Mouse (Mus musculus) stomach, embryonic 15.5 days (tissue): ENCODE measurements around the gene Map7. TPM values are rescaled to one million over a fixed set of nuclear protein-coding genes. Genes with fewer than 3 reads are reported as not detected.

Experiments
- ATAC-seq: fragments of 200-750 bp; cut with Nextera tagmentation; 2 replicates; pipeline ENCODE4 v1.8.0; 2017; ENCODE audit warnings: low read depth, moderate number of reproducible peaks, moderate TSS enrichment; ENCODE audit not compliant: insufficient read depth, low FRiP score
- H3K27ac ChIP-seq: fragments of 300-500 bp; sonication (generic); 2 replicates; pipeline ENCODE4 v1.5.1; 2015; ENCODE audit warnings: mild to moderate bottlenecking, inconsistent platforms
- H3K27me3 ChIP-seq: fragments of 300-500 bp; sonication (generic); replicated peaks from 2 replicates; pipeline ENCODE4 v1.6.1; 2015; ENCODE audit warnings: inconsistent platforms
- H3K36me3 ChIP-seq: fragments of 300-500 bp; sonication (generic); 2 replicates; pipeline ENCODE4 v1.6.1; 2015; ENCODE audit warnings: inconsistent platforms
- H3K4me1 ChIP-seq: fragments of 300-500 bp; sonication (generic); 2 replicates; pipeline ENCODE4 v1.6.1; 2015; ENCODE audit warnings: inconsistent platforms
- H3K4me2 ChIP-seq: fragments of 300-500 bp; sonication (generic); 2 replicates; pipeline ENCODE4 v1.6.1; 2015; ENCODE audit warnings: mild to moderate bottlenecking, inconsistent platforms
- H3K4me3 ChIP-seq: fragments of 300-500 bp; sonication (generic); replicated peaks from 2 replicates; pipeline ENCODE4 v1.5.1; 2015; ENCODE audit warnings: inconsistent platforms
- H3K9ac ChIP-seq: fragments of 300-500 bp; sonication (generic); 2 replicates; pipeline ENCODE4 v1.6.1; 2015; ENCODE audit warnings: inconsistent platforms
- H3K9me3 ChIP-seq: fragments of 300-500 bp; sonication (generic); 2 replicates; pipeline ENCODE4 v1.6.1; 2016; ENCODE audit warnings: inconsistent platforms
- WGBS: fragments of 180-500 bp; shearing (Covaris S2); methylation state at CpG from one replicate; pipeline ENCODE4 v1.1.7; 2015; 5-methylcytosine and 5-hydroxymethylcytosine counted together
- polyA plus RNA-seq: library from polyadenylated mRNA; unstranded; fragments of >200 nt; fragmentation: Nextera tagmentation; extraction: Ambion mirVana; gene quantifications from 2 replicates; pipeline ENCODE4 v1.2.1, GENCODE M21; 2015

Map7 gene
- polyA plus RNA-seq, 1 experiment from 2014 or later = 21.2 TPM

DNA sequence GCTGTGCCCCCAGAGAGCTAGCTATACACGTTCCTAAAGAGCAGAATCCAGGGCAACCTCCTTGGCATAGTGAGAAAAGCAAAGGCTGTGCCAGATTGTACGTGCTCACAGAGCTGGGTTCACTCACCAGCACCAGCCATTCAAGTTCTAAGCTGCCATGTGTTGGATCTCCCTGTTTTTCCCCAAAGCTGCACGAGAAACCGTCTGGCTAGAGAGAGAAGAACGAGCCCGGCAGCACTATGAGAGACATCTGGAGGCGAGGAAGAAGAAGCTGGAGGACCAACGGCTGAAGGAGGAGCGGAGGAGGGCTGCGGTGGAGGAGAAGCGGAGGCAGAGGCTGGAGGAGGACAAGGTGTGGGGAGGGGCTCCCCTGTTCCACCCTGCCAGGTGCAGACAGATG is 96.8 kb downstream of the Map7 start:
- Histone ChIP-seq H3K4me3 (no peak overlapping the region), H3K4me2 (no peak overlapping the region), H3K9ac (no peak overlapping the region), H3K27me3 (no peaks in the 10 kb centered on the region), H3K27ac (no peak overlapping the region), H3K9me3 (no peaks in the 10 kb centered on the region), H3K4me1 (no peaks in the 10 kb centered on the region), H3K36me3 (no peaks in the 10 kb centered on the region)
- WGBS = 80% methylated on average over 11 of the region's 11 CpGs
- ATAC-seq = no peak

DNA sequence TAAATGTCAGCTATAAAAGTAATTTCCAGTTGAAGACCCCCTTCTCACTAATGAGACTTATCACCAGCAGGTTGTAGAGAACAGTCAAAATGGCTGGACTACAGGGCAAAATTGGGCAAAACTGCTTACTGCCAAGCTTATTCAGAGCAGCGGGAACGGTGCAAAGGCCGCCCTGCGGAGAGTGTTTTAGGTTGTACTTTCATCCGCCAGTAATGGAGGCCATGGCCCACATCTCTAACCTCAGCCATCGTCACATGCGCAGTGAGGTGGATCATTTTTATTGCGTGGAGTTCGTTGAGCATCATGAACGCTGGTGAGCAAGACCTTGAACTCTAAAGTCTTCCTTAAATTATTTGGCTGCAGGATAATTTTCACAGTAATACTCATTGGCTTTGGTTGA is 100.8 kb downstream of the Map7 start:
- WGBS = 95% methylated on average over 10 of the region's 10 CpGs
- H3K9me3 ChIP-seq = no peaks in the 10 kb centered on the region

DNA sequence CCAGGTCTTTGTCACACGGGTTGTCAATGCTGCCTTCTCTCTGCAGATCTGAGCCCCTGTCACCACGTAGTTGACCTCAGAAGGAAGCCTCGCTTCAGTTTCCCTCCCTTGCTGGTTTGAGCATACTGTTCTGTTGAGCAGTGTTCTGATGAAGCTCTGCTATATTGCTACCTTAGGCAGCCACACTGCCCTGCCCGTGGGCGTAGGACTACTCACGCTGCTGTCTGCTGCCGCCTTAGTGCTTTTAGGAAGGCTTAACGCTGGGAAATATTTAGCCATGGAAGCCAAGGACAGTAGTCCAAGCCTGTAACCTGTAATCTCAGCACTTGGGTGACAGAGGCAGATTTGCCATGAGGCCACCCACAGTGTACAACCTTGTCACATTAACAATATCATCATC is 107.3 kb downstream of the Map7 start:
- Histone ChIP-seq H3K9me3 (no peaks in the 10 kb centered on the region), H3K4me2 (no peak overlapping the region), H3K36me3 (no peaks in the 10 kb centered on the region), H3K27ac (no peak overlapping the region), H3K4me1 (no peaks in the 10 kb centered on the region), H3K4me3 (no peak overlapping the region), H3K9ac (no peak overlapping the region), H3K27me3 (no peaks in the 10 kb centered on the region)
- no peak for ATAC-seq
- WGBS = 80% methylated on average over 8 of the region's 8 CpGs

More for the DNA sequence above, 100.8 kb downstream of the Map7 start:
- no peak overlapping the region for H3K27ac ChIP-seq
- H3K27me3 ChIP-seq = no peaks in the 10 kb centered on the region
- no peak for ATAC-seq
- H3K4me1 ChIP-seq = no peaks in the 10 kb centered on the region
- no peak overlapping the region for H3K4me3 ChIP-seq
- H3K4me2 ChIP-seq = no peak overlapping the region
- no peaks in the 10 kb centered on the region for H3K36me3 ChIP-seq
- H3K9ac ChIP-seq = no peak overlapping the region

- Histone ChIP-seq H3K4me1 (no peaks in the 10 kb centered on the region), H3K36me3 (no peaks in the 10 kb centered on the region), H3K27ac (no peak overlapping the region), H3K27me3 (no peaks in the 10 kb centered on the region), H3K4me2 (no peak overlapping the region), H3K4me3 (no peak overlapping the region), H3K9me3 (no peaks in the 10 kb centered on the region), H3K9ac (no peak overlapping the region)
- no peak for ATAC-seq
- 86% methylated on average over 14 of the region's 14 CpGs for WGBS
These were observed 108.9 kb downstream of the Map7 start for GRCm38 (mm10) chr10:20257054-20257643.

DNA sequence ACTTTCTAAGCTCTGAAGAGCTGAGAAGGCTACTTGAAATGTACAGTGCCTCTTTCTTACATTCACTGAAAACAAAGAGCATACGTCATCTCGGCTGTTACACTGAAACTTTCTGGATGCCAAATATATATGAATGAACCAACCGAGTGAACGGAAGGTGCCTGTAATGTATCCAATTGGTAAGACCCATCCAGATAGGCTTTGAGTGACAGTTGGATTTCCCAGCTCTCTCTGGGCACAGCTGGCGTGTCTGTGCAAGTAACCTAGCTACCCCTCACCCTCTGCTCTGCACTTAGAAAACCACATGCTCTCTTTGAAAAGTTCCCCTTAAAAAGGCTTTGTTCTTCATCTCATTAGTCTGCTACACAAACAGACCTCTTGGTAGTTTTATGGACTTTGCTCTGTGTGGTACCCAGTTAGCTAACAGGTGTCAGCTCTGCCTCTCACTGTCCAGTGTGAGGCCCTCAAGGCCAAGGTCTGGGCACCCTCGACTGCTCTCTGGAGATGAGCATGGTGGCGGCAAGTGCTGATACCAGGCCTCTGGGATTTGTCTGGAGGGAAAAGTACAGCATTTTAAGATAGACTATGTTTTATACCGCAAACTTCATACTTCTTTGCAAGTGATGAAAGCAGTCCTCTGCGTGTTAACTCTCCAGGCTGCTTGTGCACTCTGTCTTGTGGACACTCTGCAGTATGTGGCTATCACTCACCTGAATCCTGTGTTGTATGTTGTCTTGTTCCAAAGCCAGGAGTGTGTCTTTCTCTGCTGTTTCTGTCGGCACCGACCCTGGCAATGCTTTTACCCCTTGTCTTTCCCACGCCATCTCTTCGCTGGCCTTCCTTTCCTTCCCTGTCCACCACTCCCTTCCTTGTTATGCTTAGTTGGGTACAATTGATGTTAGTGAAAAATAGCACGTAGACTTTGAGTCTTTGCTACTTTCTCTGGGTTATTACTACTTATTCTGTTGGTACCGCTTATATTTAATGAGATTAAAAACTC is 109.8 kb downstream of the Map7 start:
- H3K27ac ChIP-seq = no peak overlapping the region
- ATAC-seq = no peak; the same call in 1 of the 2 replicates
- whole genome bisulfite sequencing = 84% methylated on average over 15 of the region's 15 CpGs
- no peak overlapping the region for H3K4me2 ChIP-seq
- no peaks in the 10 kb centered on the region for H3K27me3 ChIP-seq
- H3K9me3 ChIP-seq = no peaks in the 10 kb centered on the region
- H3K4me3 ChIP-seq = no peak overlapping the region
- no peak overlapping the region for H3K9ac ChIP-seq
- no peaks in the 10 kb centered on the region for H3K36me3 ChIP-seq
- no peaks in the 10 kb centered on the region for H3K4me1 ChIP-seq

DNA sequence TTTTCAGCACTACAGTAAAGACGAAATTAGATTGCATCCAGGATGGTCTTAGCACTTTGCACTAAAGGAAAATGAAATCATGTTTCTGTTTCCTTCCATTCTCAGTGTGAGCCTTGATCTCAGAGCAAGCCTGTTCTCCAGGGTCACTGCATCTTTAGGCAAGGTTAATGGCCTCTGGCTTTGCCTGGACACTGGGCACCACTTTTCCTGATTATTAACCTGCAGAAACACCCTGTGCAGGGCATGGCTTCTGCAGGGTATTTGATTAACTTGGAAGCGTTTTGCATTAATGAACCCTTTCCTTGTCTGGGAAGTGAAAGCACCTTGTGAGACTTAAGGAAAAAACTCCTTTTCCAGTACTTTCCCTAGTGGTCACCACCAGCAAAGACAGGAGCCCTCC is 111.2 kb downstream of the Map7 start:
- no peaks in the 10 kb centered on the region for H3K4me1 ChIP-seq
- H3K4me2 ChIP-seq = no peak overlapping the region
- ATAC-seq = no peak
- no peak overlapping the region for H3K9ac ChIP-seq
- 91% methylated on average over 2 of the region's 2 CpGs for WGBS
- no peak overlapping the region for H3K27ac ChIP-seq
- H3K9me3 ChIP-seq = no peaks in the 10 kb centered on the region
- no peaks in the 10 kb centered on the region for H3K36me3 ChIP-seq
- H3K27me3 ChIP-seq = no peaks in the 10 kb centered on the region
- H3K4me3 ChIP-seq = no peak overlapping the region

GRCm38 (mm10) chr10:20262896-20263295 is 114.6 kb downstream of the Map7 start:
- Histone ChIP-seq H3K4me1 (no peaks in the 10 kb centered on the region), H3K4me2 (no peak overlapping the region), H3K36me3 (no peaks in the 10 kb centered on the region), H3K9me3 (no peaks in the 10 kb centered on the region), H3K4me3 (no peak overlapping the region), H3K27me3 (no peaks in the 10 kb centered on the region), H3K9ac (no peak overlapping the region), H3K27ac (no peak overlapping the region)
- WGBS = 83% methylated on average over 6 of the region's 6 CpGs
- no peak for ATAC-seq

DNA sequence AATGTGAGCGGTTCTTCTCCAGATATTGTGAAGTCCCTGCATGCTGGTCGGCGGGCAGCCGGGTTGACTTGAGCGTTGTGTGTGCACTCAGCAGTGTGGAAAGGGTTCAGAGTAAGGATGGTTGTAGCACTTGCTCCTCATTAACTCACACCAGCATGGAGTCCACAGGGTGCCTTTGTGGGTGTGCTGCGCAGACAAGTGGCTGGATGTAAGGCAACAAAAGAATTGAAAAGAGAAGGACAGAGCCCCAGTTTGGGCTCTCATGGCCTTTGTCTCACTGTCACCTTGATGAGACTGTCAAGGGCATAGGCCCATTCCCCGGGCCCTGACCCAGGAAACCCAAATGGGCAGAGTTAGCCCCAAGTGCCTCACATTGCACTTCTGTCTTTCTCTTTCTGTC is 116.2 kb downstream of the Map7 start:
- Histone ChIP-seq H3K27me3 (no peaks in the 10 kb centered on the region), H3K36me3 (no peaks in the 10 kb centered on the region), H3K4me1 (no peaks in the 10 kb centered on the region), H3K27ac (no peak overlapping the region), H3K4me3 (no peak overlapping the region), H3K4me2 (no peak overlapping the region), H3K9ac (no peak overlapping the region), H3K9me3 (no peaks in the 10 kb centered on the region)
- WGBS = 96% methylated on average over 7 of the region's 7 CpGs
- ATAC-seq = no peak

- H3K4me2 ChIP-seq = no peak overlapping the region
- no peak overlapping the region for H3K9ac ChIP-seq
- no peak overlapping the region for H3K4me3 ChIP-seq
- no peaks in the 10 kb centered on the region for H3K9me3 ChIP-seq
- no peaks in the 10 kb centered on the region for H3K27me3 ChIP-seq
- no peak for ATAC-seq
- H3K27ac ChIP-seq = no peak overlapping the region
- 0 out of 2 replicates have a peak, but pooled peaks cover 3% of the 10 kb centered on the region for H3K36me3 ChIP-seq
- 70% methylated on average over 10 of the region's 10 CpGs for WGBS
- H3K4me1 ChIP-seq = no peaks in the 10 kb centered on the region
These were observed 118.8 kb downstream of the Map7 start for GRCm38 (mm10) chr10:20267032-20267431.

DNA sequence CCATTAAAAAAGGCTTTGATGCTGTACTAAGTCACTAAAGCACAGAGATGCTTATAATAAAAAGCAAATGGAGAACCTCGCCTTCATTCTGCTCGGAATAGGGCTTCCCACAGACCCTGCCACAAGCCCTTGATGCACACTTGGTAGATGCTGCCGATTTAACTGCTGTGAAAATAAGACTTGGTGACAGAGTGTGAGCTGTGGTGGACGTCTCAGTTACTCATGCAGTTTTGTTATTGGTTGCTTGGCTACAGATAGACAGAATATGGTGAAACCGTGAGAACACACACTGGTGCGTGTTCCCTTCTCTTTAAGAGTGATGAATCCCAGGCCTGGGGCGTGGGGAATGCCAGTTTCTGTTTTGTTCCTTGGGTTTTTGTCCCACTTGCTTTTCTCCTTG is 120.7 kb downstream of the Map7 start:
- no peaks in the 10 kb centered on the region for H3K9me3 ChIP-seq

GRCm38 (mm10) chr10:20272380-20272779 is 124.1 kb downstream of the Map7 start:
- no peak for ATAC-seq
- no peaks in the 10 kb centered on the region for H3K9me3 ChIP-seq
- 0 out of 2 replicates have a peak, but pooled peaks cover 3% of the 10 kb centered on the region for H3K36me3 ChIP-seq
- no peaks in the 10 kb centered on the region for H3K27me3 ChIP-seq
- no peak overlapping the region for H3K9ac ChIP-seq
- H3K4me3 ChIP-seq = no peak overlapping the region
- no peak overlapping the region for H3K4me2 ChIP-seq
- WGBS = 80% methylated on average over 5 of the region's 5 CpGs
- no peaks in the 10 kb centered on the region for H3K4me1 ChIP-seq
- no peak overlapping the region for H3K27ac ChIP-seq

More for the DNA sequence above, 120.7 kb downstream of the Map7 start:
- Histone ChIP-seq H3K4me1 (no peaks in the 10 kb centered on the region), H3K9ac (no peak overlapping the region), H3K27ac (no peak overlapping the region), H3K36me3 (0 out of 2 replicates have a peak, but pooled peaks cover 3% of the 10 kb centered on the region), H3K4me3 (no peak overlapping the region), H3K27me3 (no peaks in the 10 kb centered on the region), H3K4me2 (no peak overlapping the region)
- no peak for ATAC-seq
- WGBS = 64% methylated on average over 7 of the region's 7 CpGs

GRCm38 (mm10) chr10:20273278-20273677 is 125.0 kb downstream of the Map7 start:
- no peak overlapping the region for H3K9ac ChIP-seq
- H3K4me2 ChIP-seq = no peak overlapping the region
- no peak overlapping the region for H3K4me3 ChIP-seq
- H3K4me1 ChIP-seq = no peaks in the 10 kb centered on the region
- 75% methylated on average over 14 of the region's 15 CpGs for WGBS
- no peaks in the 10 kb centered on the region for H3K9me3 ChIP-seq
- no peak overlapping the region for H3K27ac ChIP-seq
- no peak for ATAC-seq
- H3K36me3 ChIP-seq = 0 out of 2 replicates have a peak, but pooled peaks cover 3% of the 10 kb centered on the region
- H3K27me3 ChIP-seq = no peaks in the 10 kb centered on the region
